Mouse (Mus musculus) left cerebral cortex, postnatal 10 days (tissue): ENCODE data around the gene Gm21954. TPM values are rescaled to one million over a fixed set of nuclear protein-coding genes. Genes with fewer than 3 reads are reported as not detected.

Experiments used
- DNase-seq, 2 experiments: peaks; one replicate each; pipeline ENCODE4 v3.0.0; 2021 to 2022; ENCODE audit warnings: low spot score in 2 of 2, mixed read lengths in 1 of 2; ENCODE audit errors: extremely low spot score in 1 of 2
- intact Hi-C: fragments of 180-260 bp; cut with DNase I; formaldehyde crosslinking; loops from one replicate; pipeline ENCODE4 v1.15.1; 2025
- total RNA-seq, 2 experiments: library from RNA; stranded (reverse); gene quantifications; 2 replicates each; pipeline ENCODE4 v1.2.3; 2021

Gm21954 gene
- total RNA-seq, 2 experiments from 2014 or later: not detected

DNA sequence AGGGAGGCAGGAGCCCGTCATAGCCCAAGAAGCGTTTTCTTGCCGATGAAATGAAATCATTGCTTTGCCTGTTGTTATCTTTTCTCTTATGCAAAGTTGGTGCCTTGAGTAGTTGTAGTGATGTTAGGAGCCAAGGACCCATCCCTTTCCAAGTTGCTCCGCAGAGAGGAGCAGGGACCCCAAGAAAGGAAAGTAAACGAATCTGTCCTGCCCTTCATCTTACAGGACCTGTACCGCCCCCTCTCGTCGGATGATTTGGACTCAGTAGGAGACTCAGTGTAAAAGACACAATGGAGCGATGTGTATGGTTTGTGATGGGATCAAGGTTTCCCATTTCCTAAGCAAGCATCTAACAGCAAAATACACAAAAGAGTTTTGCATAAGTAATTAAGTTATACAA is 5.7 kb downstream of the Gm21954 start:
- peak in 1 of 2 experiments; percentile 40 for DNase-seq
- intact Hi-C loops: loop anchor here (5.0 kb wide), 1 partner anchor 89 kb away; no protein-coding TSS in a partner anchor

DNA sequence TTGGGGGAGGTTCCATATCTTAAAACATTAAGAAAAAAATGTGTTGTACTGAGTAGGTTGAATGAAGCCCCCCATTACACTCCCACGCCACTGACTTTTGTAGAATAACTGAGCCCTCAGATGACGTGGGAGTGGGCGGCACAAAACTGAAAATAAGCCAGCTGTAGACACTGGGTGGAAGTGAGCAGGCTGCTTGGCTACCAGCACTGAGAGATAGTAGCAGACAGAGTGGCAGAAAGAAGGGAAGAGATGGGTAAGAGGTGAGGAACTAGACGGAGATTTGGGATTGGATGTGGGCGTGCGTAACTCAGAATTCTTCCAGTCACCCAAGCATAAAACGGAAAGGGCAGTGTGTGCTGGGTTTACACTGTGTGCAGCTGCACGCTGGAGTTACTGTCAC is 6.2 kb downstream of the Gm21954 start:
- intact Hi-C loops: loop anchor here (5.0 kb wide), 1 partner anchor 88 kb away; no protein-coding TSS in a partner anchor
- no peak for DNase-seq

DNA sequence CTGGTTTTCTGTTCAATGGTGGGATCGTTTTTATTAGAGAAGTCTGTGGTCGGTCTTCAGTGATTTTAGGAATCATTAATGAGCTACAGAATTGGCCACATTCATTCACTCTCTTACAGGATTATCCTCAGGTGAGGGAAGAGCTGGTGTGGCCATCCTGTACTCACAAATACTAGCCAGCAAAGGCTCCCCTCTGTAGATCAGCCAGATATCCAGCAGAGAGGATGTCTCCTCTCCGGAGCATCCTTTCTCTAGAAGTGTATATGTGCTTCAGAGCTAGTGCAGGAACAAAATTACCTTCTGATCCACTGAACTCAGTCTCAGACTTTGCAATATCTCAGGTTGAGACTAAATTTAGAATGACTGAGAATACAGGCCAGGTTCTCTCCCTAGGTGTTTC is 7.8 kb downstream of the Gm21954 start:
- DNase-seq: no peak
- intact Hi-C loops: loop anchor here (5.0 kb wide), 1 partner anchor 42 kb away; no protein-coding TSS in a partner anchor

DNA sequence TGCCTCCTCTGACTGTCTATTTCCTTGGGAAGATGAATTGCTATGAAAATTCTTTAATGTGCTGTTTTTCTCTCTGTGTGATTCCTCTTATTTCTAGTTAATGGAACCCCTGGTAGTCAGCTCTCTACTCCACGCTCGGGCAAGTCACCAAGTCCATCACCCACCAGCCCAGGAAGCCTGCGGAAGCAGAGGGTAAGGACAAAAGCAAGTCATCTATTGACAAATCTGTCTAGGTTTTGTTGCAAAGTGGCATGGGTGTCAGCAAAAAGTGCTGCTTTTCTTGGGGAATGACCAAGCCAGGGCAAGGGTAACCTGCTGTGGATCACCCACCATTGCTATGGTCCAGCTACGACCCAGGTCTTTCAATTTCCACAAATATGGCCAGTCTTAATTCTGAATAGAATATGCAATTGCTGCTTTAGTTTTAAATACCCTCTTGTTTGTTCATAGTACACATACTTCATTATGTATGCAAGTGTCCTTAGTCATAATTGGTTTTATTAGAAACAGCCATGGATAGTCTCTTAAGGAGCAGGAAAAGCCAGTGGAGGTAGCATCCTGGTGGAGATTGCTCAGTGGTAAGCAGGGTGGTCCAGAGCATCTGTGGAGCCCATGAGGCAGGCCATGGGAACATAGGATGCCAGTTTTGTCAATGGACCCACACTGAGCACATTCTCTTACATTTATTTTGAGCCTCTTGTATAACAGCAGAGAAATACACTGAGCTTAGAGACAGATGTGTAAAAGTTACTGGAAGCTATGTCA is 8.9 kb downstream of the Gm21954 start:
- intact Hi-C loops: loop anchor here (5.0 kb wide), 1 partner anchor 41 kb away; no protein-coding TSS in a partner anchor
- no peak for DNase-seq

DNA sequence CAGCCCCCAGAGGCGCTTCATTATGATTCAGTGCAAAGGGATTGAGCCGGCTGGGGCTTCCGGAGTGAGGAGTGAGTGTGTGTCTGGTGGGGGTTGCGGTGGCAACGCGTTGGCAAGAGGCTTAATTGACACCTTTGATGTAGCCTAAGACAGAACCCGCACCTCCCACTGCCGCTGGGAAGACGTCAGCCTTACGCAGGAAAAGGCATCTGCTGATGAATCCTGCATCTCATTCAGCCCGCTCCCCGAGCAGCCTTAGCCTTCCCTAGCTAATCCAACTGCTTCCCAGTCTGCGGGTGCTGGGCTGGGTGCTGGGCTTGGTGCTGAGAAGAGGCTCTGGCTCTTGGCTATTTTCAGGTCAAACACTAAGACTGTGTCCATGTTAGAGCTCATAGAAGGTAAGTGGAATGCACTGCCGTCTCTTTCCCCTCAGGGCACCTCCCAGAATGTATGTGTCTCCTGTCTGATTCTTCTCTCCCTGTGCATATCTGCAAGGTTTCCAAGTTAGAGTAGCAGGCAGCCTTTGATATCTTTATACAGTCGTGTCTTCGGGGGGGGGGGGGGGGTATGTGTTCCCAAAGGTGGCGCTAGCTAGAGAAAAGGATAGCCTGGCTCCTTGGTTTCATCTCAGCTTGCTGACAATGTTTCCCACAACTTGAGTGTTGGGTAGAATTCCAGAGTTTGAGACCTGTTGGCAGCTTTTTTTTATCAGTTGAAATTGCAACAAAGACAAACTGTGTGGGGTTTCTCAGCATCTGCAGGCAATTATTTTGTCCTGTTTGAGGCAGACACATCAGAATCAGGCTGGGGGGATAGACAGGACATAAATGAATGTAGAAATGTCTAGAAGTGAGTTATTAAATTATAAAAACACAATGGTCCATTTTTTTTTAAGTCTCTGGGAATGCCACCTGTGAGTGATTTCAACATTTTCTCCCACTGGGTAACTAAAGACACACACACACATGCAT is 10.0 kb downstream of the Gm21954 start:
- DNase-seq: peak; percentile 87 to 90
- intact Hi-C loops: loop anchor here (5.0 kb wide), 1 partner anchor 40 kb away; no protein-coding TSS in a partner anchor

DNA sequence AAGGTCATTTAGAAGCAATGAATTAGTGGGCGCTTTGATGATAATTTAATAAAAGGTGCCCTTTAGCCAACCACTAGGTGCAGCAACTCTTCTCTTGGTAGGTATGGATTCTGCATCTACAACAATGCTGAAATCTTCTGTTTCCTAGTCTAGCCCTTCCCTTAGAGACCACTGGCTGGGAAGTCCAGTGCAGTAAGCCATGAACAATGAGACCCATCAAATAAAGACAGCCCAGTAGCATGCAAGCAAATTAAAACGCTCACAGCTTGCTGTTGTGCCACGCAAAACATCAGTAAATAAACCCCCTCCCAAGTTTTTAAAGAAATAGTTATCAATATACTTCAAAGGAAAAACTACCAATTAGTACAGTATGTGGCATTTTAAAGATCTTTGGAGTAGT is 10.9 kb downstream of the Gm21954 start:
- intact Hi-C loops: loop anchor here (5.0 kb wide), 1 partner anchor 39 kb away; no protein-coding TSS in a partner anchor
- no peak for DNase-seq

DNA sequence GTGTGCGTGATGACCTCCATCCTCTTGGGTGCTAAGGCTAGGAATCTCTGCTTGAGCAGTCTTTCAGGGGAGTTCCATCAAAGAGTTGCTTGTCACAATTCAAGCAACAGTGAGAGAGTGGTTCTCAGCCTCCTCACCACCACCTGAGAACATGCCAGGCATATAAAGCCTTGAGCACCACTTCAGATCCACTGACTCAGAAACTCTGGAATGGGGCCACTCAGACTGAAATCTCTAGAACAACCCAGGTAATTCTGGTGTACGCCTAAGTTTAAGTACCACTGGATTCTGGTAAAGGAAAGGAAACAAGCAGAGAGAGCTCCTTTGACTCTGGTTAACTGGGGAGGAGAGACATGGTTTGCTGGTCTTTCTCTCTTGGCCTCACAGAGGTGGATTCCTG is 19.5 kb downstream of the Gm21954 start:
- no peak for DNase-seq
- intact Hi-C loops: no loop called here

DNA sequence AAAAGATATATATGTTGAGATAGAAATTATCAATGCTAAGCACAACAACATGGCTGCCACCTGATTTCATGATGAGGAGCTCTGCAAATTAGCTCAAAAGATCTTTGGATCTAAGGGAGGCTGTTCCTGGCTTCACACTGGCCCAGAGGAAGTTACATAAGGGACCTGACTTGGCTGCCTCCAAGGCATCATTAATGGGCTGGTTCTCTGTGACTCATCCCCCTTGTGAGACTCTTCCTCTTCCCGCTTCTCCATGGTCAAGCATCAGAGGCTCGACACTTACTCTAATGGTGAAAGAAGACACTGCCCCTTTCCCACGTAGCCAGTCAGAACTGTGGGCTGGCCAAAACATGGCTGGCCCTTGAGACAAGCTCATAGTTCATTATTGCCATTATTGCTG is 20.1 kb downstream of the Gm21954 start:
- intact Hi-C loops: no loop called here
- DNase-seq: no peak

DNA sequence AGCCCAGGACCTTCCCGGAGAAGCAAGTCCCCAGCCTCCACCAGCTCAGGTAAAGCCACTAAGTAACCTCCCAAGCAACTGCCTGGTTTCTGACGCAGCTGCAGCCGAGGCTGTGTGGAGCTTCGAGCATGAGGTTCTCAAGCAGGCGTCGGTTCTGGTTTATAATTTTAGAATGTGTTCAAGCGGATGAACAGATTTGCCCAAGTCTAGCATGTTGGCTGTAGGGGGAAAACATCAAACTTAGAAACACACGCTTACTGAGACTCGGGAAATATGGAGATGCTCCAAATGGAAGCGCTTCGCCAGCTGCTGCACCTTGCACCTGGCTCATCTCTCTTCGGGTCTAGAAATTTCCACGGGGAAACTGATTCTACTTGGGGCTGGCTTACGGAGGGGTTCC is 21.0 kb downstream of the Gm21954 start:
- DNase-seq: peak in 1 of 2 experiments; percentile 29

DNA sequence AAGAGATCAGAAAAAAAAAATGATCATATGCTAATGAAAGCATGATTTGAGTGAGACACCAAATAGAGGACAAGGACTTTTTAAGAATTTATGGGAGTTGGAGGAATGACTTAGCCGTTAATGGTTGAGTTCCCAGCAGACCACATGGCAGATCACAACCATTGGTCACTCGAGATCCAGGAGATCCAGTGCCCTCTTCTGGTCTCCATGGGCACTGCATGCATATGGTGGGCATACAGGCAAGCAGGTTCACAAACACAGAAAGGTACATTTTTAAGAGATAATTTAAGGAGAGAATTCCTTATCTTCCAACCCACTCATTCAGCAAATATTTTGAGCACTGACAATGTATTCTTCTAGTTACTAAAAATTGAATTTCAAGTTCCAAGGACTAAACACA is 22.9 kb downstream of the Gm21954 start:
- no peak for DNase-seq
- intact Hi-C loops: no loop called here

More for the DNA sequence above, 21.0 kb downstream of the Gm21954 start:
- intact Hi-C loops: no loop called here

DNA sequence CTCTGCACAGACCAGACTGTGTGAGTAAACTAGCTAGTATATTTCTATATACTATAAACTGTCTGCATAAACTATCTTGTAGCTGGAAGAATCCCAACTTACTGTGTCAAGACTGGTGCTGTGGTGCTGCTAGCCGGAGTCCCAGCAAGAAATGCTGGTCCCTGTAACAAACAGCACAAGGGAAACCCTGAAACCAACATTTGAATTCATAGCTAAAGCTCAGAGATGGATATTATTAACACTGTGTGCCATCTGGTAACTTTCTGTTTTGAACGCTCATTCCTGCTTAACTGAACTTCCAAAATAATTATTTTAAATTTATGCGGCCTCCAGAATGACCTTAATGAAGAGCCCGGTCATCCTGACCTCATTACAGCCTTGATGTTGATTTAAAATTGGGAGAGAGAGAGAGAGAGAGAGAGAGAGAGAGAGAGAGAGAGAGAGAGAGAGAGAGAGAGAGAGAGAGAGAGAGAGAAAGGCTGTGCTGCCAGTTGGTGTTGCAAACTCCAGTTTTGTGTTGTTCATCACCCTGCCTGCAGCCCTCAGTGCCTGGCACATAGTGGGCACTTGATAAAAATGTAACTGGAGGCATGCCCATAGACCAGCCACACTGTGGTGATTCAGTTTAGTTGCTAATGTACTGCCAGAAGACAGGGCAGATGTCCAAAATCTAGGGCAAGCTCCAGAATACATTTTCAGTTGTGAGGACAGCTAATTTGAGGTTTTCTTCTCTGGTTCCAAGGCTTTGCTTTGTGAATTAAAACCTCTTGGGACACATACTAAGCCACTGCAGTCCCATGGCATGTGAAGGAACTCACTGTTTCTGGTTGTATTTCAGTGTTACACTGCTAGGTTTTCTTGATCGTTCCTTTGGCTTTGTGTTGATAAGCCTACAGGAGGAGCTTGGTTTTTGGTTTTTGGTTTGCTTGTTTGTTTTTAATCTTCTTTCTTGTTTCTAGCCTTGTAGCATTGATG is 24.2 kb downstream of the Gm21954 start:
- DNase-seq: peak; percentile 61 to 92
- intact Hi-C loops: no loop called here

DNA sequence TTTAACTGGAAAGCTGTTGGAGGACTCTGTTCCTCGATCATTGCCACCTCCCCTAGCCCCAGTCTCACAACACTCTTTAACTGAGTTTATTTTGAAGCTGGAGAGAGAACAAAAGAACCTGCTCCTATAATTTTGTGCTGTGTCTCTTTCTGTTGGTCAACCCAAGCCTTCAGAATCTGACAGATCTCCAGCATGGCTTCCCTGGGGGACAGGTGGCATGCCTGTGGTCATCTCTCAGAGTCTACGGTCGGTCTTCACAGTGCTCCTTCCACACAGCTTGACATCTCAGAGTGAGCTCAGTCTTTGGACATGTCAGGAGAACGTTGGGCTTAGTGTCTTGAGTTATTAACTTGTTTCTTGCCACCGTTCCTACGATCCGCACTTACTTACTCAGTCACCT is 25.3 kb downstream of the Gm21954 start:
- intact Hi-C loops: no loop called here
- DNase-seq: no peak

DNA sequence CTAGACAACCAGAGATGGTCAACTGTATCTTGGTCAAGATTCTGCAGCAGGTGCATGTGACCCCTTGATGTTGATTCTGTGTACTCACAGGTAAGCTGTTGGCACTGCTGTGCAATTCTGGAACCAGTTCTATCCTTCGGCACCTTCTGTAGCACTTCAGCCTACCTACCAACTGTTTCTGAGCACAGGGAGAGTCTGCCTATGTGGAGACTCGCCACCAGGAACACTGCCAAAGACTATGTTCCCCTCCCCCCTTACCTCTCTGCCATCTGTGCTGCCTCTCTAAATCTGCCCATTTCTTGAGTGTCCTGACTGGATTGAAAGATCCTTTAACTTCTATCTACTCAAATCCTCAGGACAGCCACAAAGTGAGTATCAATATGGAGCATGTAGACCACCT is 28.3 kb downstream of the Gm21954 start:
- DNase-seq: no peak

DNA sequence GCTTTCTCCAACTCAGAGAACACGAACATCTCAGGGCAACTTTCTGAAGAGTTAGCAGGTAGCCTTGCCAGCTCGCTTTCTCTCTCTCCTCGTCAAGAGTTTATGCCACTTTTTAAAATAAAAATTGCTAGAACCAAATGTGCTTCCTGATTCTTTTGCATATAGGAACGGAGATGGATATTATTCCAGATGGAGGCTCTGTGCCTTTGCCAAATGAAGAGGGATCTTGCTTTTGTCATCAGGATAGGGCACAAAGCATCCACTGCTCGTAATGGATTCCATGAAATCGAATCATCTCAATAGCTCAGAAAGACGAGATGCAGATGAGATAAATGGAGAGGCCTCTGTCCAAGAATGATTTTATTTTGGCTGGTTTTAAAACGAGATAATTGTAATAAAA is 28.7 kb downstream of the Gm21954 start:
- DNase-seq: no peak
- intact Hi-C loops: no loop called here

More for the DNA sequence above, 28.3 kb downstream of the Gm21954 start:
- intact Hi-C loops: no loop called here

DNA sequence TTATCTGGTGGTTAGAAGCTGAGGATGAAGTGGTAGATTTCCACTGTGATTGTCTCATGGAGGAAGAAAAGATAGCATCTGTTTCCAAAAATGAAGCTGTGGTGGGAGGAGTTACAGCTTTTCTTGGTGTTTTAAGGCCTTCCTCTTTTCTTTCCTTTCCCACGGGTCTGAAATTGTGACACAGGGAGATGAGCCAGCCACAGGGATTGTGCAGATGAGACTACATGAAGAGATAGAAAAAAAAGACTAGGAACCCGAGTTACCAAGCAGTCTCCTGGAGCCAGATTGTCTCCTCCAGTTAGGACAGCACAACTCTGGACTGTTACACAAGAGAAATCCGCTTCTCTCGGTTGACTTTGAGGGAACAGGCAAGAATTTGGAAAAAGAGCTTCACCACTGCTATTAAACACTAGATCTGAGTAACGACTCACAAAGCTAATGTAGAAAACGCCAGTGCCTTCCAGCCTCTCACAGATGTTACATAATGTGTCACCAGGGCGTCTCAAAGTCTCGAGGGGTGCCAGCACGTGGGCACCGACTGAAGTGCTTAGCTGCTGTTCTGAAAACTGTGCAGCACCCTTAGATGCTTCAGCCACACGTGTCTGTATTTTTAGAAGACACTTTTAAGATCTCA is 29.9 kb downstream of the Gm21954 start:
- DNase-seq: no peak
- intact Hi-C loops: no loop called here

DNA sequence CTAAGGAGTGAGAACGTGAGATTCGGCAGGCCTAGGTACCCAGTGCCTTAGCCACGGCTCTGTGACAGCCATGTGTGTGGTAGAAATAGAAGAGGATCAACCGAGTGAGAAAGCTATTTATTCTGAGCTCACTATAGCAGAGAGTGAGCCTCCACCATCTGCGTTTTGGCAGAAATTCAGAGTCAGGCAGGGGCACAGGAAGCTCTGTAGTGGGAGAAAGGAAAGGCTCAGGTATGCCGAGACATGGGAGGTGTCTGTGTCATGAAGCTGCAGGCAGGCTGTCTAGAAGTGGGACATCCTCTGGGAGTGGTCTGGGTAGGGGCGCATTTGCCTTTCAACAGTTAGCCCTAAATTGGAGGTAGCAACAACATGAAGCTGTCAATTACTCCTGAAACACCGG is 31.7 kb downstream of the Gm21954 start:
- intact Hi-C loops: no loop called here
- DNase-seq: no peak

DNA sequence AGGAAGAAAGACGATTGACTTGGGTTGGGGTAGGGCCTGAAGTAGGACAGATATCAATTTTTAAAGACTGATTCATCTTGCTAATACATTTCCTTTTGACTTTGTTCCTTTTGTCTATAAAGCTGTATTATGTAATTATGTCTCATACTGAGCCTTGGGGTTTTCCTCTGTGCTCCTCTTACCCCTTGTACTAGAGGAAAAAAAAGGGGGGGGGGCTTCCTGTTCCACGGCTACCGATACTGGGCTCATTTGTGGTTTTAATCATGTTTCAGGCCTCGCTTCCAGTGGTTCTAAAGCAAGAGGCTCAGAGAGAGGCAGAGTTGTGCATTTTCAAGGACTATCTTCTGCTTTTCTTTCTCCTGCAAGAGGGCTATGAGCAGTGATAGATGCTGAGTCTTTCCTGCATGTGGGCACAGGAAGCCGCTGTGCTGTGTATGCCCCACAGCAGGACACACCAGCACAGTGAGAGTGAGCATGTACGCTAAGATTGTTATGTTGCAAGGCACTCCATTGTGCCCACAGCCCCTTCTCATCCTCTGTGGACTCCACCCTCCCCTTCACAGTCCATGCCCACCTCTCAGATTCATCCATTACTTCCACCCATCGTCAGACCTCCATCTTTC is 33.1 kb downstream of the Gm21954 start:
- no peak for DNase-seq
- intact Hi-C loops: no loop called here

DNA sequence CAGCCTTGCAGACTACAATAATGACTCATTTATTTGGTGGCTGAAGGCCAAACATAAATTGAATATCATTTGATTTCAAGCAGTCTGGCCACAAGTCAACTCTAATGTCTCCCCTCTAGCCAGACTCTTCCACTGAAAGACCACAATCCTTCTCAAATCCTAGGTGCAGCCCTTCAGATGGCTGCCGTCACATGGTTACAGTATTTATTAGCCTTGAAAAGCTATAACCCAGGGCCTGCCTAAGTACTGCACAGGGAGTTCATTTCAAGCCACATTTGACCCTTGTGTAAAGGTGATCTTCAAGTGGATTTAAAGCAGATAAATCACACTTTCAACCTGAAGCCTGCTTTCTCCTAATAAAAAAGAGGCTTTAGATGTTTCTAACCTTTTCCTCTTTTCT is 37.7 kb downstream of the Gm21954 start:
- intact Hi-C loops: no loop called here
- DNase-seq: no peak
